Mouse (Mus musculus): ENCODE data around the gene Slc12a3. TPM values are rescaled to one million over a fixed set of nuclear protein-coding genes. Genes with fewer than 3 reads are reported as not detected.

Gene Slc12a3
- polyA plus RNA-seq, 1 experiment, result 0.41 TPM

DNA sequence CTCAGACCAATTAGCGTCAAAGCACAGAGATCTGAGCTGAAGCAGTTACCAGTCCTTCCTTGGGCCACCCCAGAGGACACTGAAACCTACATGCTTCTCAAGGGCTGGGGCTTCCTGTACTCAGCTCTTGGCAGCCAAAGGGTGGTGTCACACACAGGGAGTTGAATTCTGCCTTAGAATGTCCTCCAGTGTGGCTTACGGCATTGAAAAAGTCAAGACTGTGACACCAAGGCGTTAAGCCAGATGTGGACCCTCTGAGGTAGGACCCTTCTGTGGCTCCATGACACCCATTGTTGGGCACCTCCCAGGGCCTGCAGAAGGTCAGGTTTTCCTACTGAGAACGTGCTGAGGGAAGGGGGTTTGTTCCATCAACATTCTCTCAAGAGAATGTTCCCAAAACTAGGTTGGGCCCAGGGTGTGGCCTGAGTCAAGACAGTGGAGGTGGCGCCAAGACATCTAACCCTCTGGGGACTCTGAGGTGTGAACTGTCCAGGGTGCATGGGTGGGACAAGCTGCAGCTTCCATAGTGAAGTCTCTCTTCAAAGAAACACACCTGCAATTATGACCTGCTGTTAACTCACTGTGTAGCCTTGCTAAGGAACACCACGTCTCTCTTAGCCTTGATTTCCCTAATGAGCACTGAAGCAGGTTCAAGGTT, 32.9 kb downstream of the Slc12a3 start:
- TF ChIP-seq POLR2A (IDR thresholded peaks at IDR 0.05; ENCODE audit: borderline replicate concordance, extremely low read depth, insufficient read depth, insufficient read length, poor library complexity, severe bottlenecking) (no peak), CTCF (IDR thresholded peaks at IDR 0.05; ENCODE audit: borderline replicate concordance, extremely low read depth, insufficient read depth, insufficient read length) (no peak)
- DNase-seq (ENCODE audit: low read depth), result no peak

DNA sequence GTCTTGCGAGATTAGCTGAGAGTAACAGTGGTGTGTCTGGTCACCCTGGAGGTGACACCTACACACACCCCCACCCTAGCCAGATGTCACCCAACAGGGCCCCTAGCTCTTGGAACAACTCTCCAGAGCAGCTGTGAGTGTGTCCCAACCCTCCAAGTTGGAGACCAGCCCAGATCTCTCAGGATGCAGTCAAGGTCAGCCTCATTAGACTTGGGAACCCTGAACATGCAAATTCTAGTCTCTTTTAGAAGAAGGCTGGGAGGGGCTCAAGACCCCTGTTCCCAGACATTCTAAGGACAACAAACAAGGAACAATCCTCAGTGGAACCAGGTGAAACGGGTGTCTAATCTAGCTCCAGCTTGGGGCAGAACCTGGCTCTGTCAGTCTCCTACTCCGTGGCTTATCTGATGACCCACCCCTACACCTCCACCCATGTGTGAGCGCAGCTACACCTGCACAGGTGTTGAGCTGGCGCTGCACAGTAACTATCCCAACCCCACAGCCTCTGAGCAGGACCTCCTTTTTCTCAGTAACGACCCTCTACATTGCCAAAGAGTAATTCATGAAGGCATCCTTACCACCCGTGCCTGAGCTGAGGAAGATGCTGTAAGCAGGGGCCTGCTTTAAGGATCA, 33.7 kb downstream of the Slc12a3 start:
- TF ChIP-seq POLR2A (IDR thresholded peaks at IDR 0.05; ENCODE audit: borderline replicate concordance, extremely low read depth, insufficient read depth, insufficient read length, poor library complexity, severe bottlenecking) (no peak), CTCF (IDR thresholded peaks at IDR 0.05; ENCODE audit: borderline replicate concordance, extremely low read depth, insufficient read depth, insufficient read length) (no peak)
- DNase-seq (ENCODE audit: low read depth), result no peak

DNA sequence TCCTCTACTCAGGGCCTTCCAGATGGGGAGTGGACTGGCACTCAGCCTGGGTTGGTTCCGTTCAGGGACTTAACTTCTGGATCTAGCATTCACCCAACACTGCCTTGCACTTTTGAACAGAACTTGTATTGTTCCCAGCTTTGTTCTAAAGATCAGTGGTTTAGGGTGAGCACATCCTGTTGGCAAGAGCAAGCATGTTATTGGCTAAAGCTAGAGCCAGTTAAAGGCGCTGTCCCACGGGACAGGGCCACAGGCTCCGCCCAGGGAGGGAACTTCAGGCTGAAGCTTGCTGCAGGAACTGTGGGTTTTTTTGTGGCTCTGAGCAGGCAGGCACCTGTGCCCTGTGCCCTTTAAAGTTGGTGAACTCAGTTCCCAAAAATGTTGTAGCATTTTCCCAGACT, 34.3 kb downstream of the Slc12a3 start:
- DNase-seq (ENCODE audit: low read depth), result peak; percentile 28
- TF ChIP-seq CTCF (IDR thresholded peaks at IDR 0.05; ENCODE audit: borderline replicate concordance, extremely low read depth, insufficient read depth, insufficient read length) (no peak), POLR2A (IDR thresholded peaks at IDR 0.05; ENCODE audit: borderline replicate concordance, extremely low read depth, insufficient read depth, insufficient read length, poor library complexity, severe bottlenecking) (no peak)

DNA sequence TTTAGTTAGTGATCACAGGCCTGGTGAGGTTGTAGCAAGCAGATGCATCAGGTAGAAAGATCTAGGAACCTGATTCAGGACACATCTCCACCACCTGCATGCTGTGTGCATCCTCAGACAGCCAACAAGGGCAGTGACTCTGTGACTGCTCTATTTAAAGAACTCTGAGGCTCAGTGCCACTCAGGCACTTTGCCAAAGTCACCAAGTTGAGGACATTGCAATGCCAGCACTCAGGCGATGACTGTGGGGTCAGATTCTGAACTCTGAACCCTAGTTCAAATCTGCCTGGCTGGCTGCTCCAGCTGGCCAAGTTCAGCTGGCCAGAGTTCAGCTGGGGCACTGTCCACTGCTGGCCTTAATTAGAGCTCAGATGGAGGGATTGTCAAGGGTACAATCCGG, 34.9 kb downstream of the Slc12a3 start:
- no peak for TF ChIP-seq POLR2A (IDR thresholded peaks at IDR 0.05; ENCODE audit: borderline replicate concordance, extremely low read depth, insufficient read depth, insufficient read length, poor library complexity, severe bottlenecking)
- TF ChIP-seq CTCF (IDR thresholded peaks at IDR 0.05; ENCODE audit: borderline replicate concordance, extremely low read depth, insufficient read depth, insufficient read length), result no peak
- DNase-seq (ENCODE audit: low read depth), result no peak

DNA sequence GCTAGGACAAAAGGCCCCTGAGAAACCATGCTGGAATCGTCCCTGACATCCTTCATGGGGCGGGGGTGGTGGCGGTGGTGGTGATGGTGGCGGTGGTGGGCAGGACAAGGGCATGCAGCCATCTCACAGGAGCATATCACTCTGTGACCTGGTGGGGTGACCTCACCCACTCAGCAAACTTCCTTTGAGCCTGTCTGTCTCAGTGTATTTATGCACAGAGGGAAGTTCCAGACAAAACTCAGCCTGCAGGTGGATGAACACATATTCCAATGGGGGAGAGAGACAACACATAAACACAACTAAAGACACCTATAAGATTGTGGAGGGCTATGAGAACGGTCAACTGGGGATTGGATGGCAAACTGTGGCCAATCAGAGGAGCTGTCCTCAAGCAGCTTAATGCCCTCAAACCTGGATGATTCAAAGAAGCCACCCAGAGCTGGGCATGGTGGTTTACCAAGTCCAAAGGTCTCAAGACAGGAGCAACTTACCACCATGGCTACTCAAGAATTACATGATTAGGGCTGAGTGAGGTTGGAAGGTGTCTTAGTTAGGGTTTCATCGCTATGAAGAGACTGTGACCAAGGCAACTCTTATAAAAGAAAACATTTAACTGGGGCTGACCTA, 35.8 kb downstream of the Slc12a3 start:
- TF ChIP-seq CTCF (IDR thresholded peaks at IDR 0.05; ENCODE audit: borderline replicate concordance, extremely low read depth, insufficient read depth, insufficient read length), result no peak
- TF ChIP-seq POLR2A (IDR thresholded peaks at IDR 0.05; ENCODE audit: borderline replicate concordance, extremely low read depth, insufficient read depth, insufficient read length, poor library complexity, severe bottlenecking), result no peak
- DNase-seq (ENCODE audit: low read depth), result no peak

DNA sequence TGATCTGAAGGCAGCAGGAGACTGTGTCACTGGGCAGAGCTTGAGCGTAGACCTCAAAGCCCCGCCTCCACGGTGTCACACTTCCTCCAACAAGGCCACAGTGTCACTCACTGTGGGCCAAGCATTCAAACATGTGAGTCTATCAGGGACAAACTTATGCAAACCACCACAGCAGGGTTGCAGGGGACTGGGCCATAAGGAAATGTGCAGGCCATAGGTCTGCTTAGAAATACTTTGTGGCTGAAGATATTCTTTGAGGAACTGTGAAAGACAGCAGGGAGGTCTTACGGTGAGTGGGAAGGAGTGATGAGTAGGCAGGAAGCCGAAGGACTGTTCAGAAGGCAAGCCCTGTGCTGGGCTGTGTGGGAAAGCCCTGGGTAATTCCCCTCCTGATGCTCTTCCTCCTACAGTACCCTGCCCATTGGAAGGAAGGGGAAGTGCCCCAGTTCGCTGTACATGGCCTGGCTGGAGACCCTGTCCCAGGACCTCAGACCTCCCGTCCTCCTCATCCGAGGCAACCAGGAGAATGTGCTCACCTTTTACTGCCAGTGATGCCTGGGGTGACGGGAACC, 36.5 kb downstream of the Slc12a3 start:
- DNase-seq (ENCODE audit: low read depth), result no peak
- no peak for TF ChIP-seq POLR2A (IDR thresholded peaks at IDR 0.05; ENCODE audit: borderline replicate concordance, extremely low read depth, insufficient read depth, insufficient read length, poor library complexity, severe bottlenecking)
- TF ChIP-seq CTCF (IDR thresholded peaks at IDR 0.05; ENCODE audit: borderline replicate concordance, extremely low read depth, insufficient read depth, insufficient read length), result no peak

DNA sequence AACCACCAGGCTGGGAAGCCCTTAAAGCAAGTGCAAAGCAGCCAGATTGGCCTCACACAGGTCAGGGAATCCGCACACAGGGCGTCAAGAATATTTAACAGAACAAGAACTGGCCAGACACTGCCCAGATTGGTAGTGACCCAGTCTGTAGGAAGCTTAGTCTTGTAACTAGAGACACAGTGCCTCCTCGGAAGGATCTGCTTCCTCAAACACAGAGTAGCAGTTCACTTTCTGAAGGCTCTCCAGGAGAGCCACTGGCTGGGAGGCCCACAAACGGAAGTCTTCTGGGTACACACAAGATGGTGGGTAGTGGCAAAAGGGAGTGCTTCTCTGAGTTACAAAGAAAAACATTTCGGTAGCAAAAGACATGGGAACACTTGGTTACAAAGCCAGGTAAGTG, 41.8 kb downstream of the Slc12a3 start:
- no peak for TF ChIP-seq POLR2A (IDR thresholded peaks at IDR 0.05; ENCODE audit: borderline replicate concordance, extremely low read depth, insufficient read depth, insufficient read length, poor library complexity, severe bottlenecking)
- TF ChIP-seq CTCF (IDR thresholded peaks at IDR 0.05; ENCODE audit: borderline replicate concordance, extremely low read depth, insufficient read depth, insufficient read length), result no peak
- no peak for DNase-seq (ENCODE audit: low read depth)

DNA sequence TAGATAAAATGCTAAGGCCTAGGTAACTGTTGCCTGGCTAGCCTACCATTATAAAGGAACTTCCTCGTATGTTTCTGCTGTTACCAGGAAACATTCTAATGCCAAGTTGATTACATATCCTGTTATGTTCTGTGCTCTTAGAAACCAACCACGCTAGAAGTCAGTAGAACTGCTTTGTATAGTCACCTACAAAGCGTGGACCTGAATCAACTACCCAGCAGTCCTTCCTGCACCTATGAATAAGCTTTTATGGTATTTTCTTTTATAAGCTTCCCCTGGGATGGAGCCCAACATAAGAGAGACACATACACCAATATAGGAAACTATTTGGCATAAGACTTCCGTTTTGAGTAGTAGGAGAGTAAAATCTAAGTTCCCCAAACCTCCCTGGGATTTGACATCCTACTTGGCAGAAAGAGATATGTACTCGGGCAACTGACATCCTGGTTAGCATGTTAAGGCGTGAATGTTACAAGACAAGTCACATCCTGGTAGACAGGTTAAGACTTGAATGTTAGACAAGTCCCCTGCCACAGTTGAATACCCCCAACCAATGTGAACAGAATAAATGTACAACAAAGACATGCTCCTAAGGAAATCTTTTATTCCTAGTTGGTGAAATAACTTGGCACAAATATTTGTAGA, 44.1 kb downstream of the Slc12a3 start:
- TF ChIP-seq POLR2A (IDR thresholded peaks at IDR 0.05; ENCODE audit: borderline replicate concordance, extremely low read depth, insufficient read depth, insufficient read length, poor library complexity, severe bottlenecking), result no peak
- TF ChIP-seq CTCF (IDR thresholded peaks at IDR 0.05; ENCODE audit: borderline replicate concordance, extremely low read depth, insufficient read depth, insufficient read length), result no peak
- DNase-seq (ENCODE audit: low read depth), result no peak

DNA sequence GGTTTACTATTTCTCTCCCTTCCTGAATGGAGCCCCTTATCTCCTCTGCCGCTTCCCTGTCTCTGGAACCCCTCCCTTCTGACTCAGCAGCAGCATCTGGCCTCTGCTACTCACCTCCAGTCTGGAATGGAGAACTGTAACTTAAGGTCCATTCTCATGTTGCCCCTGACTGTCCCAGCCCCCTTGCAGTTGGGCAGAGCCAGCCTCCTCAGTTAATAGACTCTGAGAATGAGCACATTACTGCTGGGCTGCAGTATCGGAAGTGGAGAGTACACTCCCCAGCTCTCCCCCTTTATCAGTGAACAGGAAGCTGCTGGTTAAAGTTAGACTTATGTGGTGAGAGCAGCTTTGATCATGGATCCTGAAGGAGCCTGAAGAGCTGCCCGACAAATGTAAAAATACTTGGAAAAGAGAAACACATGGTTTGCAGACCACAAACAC, 46.6 kb downstream of the Slc12a3 start:
- no peak for DNase-seq (ENCODE audit: low read depth)
- TF ChIP-seq CTCF (IDR thresholded peaks at IDR 0.05; ENCODE audit: borderline replicate concordance, extremely low read depth, insufficient read depth, insufficient read length) (no peak), POLR2A (IDR thresholded peaks at IDR 0.05; ENCODE audit: borderline replicate concordance, extremely low read depth, insufficient read depth, insufficient read length, poor library complexity, severe bottlenecking) (no peak)

DNA sequence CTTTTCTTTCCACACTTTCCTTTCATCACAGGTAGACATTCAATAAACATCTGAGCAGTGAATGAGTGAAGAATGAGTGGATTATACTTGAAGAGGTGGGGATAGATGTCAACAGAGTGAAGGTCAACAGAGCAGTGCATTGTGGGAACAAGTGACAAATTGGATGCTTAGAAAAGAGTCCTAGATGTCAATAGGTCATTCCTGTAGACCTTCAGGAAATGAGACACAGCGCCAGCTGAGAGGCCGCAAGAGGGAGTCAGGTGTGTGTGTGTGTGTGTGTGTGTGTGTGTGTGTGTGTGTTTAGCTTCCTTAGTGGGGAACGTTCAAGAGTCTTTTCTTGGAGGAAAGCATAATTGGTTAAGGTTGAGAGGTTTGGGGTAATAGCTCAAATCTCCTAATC, 47.2 kb downstream of the Slc12a3 start:
- no peak for DNase-seq (ENCODE audit: low read depth)
- no peak for TF ChIP-seq CTCF (IDR thresholded peaks at IDR 0.05; ENCODE audit: borderline replicate concordance, extremely low read depth, insufficient read depth, insufficient read length)
- no peak for TF ChIP-seq POLR2A (IDR thresholded peaks at IDR 0.05; ENCODE audit: borderline replicate concordance, extremely low read depth, insufficient read depth, insufficient read length, poor library complexity, severe bottlenecking)

DNA sequence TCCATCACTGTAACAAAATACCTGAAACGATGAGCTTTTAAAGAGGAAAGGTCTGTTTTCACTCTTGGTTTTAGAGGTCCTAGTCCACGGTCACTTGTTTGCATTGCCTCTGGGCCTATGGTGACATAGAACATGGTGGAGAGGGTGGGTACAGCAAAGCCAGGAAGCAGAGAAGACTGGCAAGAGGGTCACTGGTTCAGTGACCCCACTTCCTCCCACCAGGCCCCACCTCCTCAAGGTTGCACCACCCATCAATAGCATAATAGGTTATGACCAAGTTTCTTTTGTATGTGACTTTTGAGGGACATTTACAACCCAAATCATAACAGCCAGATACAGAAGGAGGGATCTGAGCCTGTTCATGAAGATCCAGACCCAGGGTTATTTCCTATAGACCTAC, 47.6 kb downstream of the Slc12a3 start:
- TF ChIP-seq CTCF (IDR thresholded peaks at IDR 0.05; ENCODE audit: borderline replicate concordance, extremely low read depth, insufficient read depth, insufficient read length) (no peak), POLR2A (IDR thresholded peaks at IDR 0.05; ENCODE audit: borderline replicate concordance, extremely low read depth, insufficient read depth, insufficient read length, poor library complexity, severe bottlenecking) (no peak)
- DNase-seq (ENCODE audit: low read depth), result no peak
